Mouse (Mus musculus) layer of hippocampus, adult 9-10 months (tissue): ENCODE data around the gene Ets2.
A peak's percentile ranks its signal among the peaks of the same experiment; 100 is the strongest.

ENCODE experiments used
- DNase-seq: peaks from one replicate; pipeline ENCODE4 v3.0.0; 2022; ENCODE audit warnings: low spot score

Gene Ets2

DNA sequence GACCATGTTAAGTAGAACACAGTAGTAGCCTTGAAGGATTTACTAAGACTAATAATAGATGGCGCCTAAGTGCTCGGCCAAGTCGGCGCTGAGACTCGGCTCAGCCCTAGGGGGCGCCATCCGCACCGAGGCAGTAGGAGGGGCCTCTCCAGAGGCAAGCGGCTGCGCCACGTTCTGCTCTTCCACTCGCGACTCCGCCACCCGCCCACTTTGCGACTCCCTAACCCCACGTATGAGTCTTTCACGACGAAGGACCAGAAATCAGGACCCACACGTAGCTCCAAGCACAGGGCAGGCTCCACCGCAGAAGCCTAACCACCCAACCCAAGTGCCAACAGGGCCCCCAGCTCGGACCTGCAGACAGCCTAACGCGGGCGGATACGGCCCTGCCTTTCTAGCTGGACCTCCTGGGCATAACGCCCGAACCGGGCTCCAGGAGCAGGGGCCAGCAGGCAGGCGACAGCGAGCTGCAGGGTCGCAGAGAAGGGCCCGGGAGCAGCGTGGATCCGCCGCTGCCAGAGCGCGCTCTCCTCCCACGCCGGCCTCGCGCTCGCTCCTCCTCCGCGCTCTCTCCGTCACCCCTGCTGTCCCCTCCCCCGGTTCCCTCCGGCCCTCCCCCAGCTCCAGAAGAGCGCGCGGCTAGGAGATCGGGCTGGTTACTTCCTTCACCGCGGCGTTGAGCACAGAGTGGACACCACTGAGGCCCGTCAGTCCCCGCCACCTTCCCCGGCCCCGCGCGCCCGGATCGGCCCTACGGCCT lies at the start of gene Ets2:
Ets2 (plus strand) TSS at position 274 of the 760 bp plus-strand sequence.
- DNase-seq: peak; percentile 66

- DNase-seq: no peak
Observed at GRCm38 (mm10) chr16:95654204-95654611, 47.7 kb upstream of the Ets2 start.

DNA sequence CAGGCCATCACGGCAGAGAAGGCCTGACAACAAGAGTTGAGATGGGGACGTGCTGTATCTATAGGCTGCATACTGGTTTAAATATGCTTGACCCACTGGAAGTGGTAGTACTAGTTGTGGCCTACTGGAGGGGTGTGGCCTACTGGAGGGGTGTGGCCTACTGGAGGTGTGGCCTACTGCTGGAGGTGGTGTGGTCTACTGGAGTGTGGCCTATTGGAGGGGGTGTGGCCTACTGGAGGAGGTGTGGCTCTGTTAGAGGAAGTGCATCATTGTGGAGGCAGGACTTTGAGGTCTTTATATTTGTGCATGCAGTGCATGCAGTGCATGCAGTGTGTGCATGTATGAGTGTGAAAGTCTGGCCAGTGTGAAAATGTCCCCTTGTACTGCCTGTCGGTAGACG lies 45.3 kb upstream of the Ets2 start:
- no peak for DNase-seq

- DNase-seq: no peak
Observed at GRCm38 (mm10) chr16:95657187-95657586, 44.7 kb upstream of the Ets2 start.

- DNase-seq: no peak
Observed at GRCm38 (mm10) chr16:95657756-95658155, 44.1 kb upstream of the Ets2 start.

DNA sequence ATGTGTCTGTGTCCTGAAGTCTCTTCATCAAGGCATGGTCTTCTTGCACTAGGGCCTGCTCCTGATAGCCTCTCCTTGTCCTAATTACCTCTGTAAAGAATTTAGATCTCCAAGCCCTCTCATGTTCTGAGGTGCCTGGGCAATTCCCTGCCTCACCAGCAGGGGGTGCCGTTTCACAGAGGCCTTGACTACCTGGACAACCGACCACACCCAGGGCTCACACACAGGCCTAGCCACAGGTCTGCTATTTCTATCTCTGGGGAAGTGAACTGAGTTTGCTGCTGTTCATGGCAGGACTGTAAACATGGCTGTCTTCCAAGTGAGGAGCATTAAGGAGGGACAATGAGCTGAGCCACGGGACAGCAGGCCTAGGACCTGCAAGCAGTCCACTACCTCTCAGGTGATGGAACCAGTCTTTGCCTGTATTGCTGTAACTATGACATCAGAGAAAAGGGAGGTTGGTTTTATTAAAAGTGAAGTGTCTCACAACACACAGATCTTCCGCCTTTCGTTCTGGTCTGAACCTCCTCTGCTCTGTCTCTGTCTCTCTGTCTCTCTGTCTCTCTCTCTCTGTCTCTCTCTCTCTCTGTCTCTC lies 42.9 kb upstream of the Ets2 start:
- no peak for DNase-seq

DNA sequence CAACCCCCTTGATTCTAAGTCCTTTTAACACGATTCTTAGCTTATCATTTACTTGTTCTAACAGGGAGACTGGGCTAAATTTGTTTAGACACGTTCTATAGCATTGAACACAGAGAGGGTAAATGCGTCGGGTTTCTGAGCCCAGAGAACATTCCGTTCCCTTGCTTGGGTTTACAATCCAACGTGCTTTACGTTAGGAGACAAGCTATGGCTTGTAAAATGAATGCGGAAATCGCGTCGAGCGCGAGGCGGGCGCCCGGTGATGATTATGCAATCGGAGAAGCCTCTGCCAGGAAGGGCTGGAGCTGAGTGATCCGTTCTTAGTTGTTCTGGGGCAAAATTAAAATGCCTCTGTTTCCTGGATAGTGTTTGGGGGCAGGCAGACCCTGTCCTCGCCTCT lies 42.4 kb upstream of the Ets2 start:
- DNase-seq: no peak

DNA sequence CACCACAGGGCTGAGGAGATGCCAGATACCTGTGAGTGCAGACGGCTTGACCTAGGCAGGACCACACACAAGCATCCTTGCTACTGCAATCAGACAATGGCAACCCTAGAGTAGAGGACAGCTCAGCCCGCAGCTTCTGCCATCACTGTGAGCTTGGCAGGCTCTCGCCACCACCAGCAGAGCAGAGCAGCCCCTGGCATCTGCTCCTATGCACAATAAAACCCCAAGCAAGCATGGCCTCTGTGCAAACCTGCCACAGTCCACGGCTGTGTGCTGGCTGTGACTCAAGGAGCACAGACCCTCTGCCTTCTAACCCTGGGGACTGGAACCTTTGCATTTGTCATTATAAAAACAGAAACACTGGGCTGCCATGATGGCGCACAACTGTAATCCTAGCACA lies 41.0 kb upstream of the Ets2 start:
- no peak for DNase-seq

DNA sequence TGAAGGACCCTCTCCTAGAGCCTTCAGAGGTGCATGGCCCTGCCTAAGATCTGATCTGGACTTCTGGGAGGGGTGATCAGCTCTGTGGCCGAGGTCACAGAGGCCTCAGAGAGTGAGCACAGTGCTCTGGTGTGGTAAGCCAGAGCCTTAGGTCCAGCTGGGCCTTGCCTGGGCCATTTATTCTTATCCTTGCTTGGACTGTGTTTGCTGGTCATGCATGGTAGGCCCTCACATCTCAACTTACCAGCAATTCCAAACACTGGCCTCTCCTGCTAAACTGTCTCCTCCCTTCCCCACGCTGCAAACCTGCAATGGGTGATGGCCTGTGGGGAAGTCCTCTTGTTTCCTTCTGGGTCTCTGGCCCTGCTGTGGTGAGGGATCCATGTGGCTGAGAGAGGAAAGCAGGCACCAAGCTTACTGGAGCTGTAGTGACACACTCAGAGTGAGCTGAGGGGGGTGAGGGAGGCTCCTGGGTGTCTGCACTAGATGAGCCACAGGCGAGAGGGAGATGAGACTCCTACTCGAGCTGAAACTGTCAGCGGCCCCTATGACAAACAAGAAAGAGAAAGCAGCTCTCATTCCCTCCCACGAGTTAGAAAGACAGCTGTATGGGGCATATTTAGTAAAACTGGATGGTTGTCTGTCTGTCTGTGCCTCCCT lies 36.3 kb upstream of the Ets2 start:
- no peak for DNase-seq

GRCm38 (mm10) chr16:95666288-95666687 lies 35.6 kb upstream of the Ets2 start:
- no peak for DNase-seq

DNA sequence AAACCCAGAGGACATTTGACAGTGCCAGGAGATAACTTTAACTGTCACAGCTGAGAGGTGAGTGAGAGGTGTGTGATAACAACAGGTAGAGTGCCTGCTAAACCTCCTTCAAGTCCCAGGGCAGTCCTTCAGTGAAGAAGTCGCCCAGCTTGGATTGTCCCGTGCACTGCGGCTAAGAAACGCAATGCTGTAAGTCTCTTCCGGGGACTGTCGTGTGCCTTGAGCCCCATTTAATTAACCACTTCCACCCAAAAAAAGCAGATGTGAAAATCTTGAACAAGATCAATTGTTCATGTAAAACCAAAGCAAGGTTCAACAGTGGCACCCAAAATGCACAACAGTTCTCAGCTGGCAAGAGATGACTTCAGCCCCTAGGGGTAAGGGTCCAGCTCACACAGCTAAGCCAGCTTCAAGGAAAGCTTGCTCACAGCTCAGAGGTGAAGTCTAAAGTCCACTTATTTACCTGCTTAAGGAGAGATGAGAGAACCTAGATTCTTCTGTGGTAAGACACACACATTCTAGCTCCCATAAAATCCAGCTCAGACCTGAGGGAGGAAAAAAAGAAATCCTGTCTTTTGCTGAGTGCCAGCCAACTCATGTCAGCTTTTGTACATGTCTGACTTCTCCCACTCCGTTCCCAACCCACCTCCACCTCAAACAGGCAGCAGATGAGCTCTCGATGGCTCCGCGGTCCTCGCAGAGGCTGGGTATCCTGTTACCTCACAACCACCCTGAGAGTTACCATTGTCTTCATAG lies 34.3 kb upstream of the Ets2 start:
- DNase-seq: no peak

GRCm38 (mm10) chr16:95668151-95668993 lies 33.5 kb upstream of the Ets2 start:
- no peak for DNase-seq

- no peak for DNase-seq
Observed at GRCm38 (mm10) chr16:95674452-95674921, 27.4 kb upstream of the Ets2 start.

GRCm38 (mm10) chr16:95675212-95675611 lies 26.7 kb upstream of the Ets2 start:
- no peak for DNase-seq

DNA sequence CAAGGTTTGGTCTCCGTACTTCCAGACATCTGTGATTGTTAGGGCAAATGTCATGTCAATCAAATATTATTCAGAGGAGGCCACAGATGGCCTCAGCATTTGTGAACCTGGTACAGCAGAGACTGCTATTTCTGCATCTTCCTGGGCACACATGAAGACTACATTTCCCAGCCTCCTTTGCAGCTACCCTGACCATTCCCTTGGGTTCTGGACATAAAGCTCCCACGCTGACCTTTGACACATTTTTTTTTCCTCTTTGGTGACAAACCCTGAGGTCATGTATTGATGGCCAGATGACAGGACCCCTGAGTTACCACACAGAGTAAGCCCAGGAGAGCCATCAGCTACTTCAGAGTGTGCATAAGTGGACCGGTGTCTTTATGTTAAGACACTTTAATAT lies 25.2 kb upstream of the Ets2 start:
- DNase-seq: no peak

DNA sequence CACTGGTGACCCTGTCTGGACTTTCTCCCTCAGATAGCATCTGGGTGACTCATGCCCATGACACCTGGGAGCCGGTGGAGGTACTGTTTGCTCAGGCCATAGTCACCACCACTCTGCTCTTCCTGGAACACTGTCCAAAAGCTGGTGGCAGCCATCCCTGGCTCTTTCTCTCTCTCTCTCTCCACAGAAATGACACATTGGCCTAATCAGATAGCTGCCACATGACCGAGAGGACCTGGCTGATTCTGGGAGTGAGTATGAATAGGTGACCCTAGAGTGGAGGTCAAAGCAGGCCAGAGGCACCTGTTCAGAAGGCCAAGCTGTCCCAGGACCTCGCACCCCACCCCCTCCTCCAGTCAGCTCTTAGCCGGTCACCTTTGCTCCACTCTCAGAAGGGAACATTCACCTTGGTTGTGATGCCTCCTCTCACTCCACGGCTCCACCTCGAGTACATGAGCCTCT lies 19.4 kb upstream of the Ets2 start:
- no peak for DNase-seq

GRCm38 (mm10) chr16:95685807-95686206 lies 16.1 kb upstream of the Ets2 start:
- DNase-seq: no peak

DNA sequence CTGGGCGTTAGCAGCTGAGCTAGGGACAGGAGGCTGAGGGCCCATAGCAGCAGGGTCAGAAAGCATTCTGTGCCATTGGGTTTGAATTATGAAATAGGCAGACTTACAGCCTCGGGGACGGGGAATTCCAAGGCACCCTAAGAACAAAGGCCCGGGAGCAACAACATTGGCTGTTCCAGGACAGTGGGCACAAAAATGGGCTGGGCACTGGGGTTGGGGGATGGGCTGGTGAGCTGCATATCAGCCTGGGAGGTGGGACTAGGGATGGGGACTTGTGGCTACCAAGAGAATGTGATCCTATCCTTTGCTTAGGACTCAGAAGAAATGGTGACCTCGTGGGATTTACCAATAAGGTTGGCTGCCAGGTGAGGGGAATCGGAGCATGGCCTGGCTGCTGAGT lies 15.6 kb upstream of the Ets2 start:
- no peak for DNase-seq

GRCm38 (mm10) chr16:95686901-95687300 lies 15.0 kb upstream of the Ets2 start:
- DNase-seq: no peak

GRCm38 (mm10) chr16:95688010-95688409 lies 13.9 kb upstream of the Ets2 start:
- no peak for DNase-seq

DNA sequence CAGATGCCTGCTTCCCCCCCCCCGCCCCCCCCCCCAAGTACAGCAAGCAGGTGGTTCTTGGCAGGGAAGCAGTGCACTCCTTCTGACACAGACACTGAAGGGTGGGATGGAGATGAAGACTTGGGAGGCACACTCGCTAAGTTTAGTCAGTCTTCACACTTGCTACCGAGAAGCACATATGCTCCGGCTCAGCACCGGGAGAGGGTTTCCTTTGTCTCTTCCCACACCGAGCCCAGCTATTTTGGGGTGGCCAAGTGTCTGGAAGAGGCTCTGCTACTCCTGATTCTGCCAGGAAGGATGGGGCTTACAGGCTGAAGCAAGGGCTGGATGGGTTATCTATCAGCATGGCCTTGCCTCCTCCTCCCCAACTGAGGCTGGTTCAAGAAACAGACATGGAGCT lies 5.3 kb upstream of the Ets2 start:
- no peak for DNase-seq
